Mouse (Mus musculus) spleen, postnatal 10 days (tissue): Measurements from ENCODE around the gene Fen1.

Experiments
- DNase-seq, 2 experiments: peaks; one replicate each; pipeline ENCODE4 v3.0.0; 2021 to 2022; ENCODE audit warnings: low spot score in 2 of 2

The Fen1 gene

GRCm38 (mm10) chr19:10203848-10204615 is at the start of gene Fen1, which contains the start of gene Tmem258:
Gene Fen1, minus strand, starts transcription at chr19:10204169.
Gene Tmem258, plus strand, starts transcription at chr19:10204014.
- peak; percentile 94 to 97 for DNase-seq

GRCm38 (mm10) chr19:10248128-10248527 is 44.2 kb upstream of the Fen1 start:
- DNase-seq, result no peak

GRCm38 (mm10) chr19:10247165-10247564 is 43.2 kb upstream of the Fen1 start:
- no peak for DNase-seq

GRCm38 (mm10) chr19:10244183-10244582 is 40.2 kb upstream of the Fen1 start:
- DNase-seq, result peak; percentile 29 to 72

- DNase-seq, result no peak
Measured at GRCm38 (mm10) chr19:10242916-10243315, 38.9 kb upstream of the Fen1 start.

- peak; percentile 73 to 83 for DNase-seq
Measured at GRCm38 (mm10) chr19:10240654-10241305, 36.8 kb upstream of the Fen1 start, which contains the start of gene Myrf. Gene Myrf, minus strand, starts transcription at chr19:10240748.

- no peak for DNase-seq
Measured at GRCm38 (mm10) chr19:10239975-10240653, 36.1 kb upstream of the Fen1 start.

- no peak for DNase-seq
Measured at GRCm38 (mm10) chr19:10239419-10239818, 35.5 kb upstream of the Fen1 start.

GRCm38 (mm10) chr19:10238477-10238876 is 34.5 kb upstream of the Fen1 start:
- DNase-seq, result no peak

GRCm38 (mm10) chr19:10235784-10236565 is 32.0 kb upstream of the Fen1 start:
- DNase-seq, result no peak

GRCm38 (mm10) chr19:10232327-10233017 is 28.5 kb upstream of the Fen1 start:
- no peak for DNase-seq

- no peak for DNase-seq
Measured at GRCm38 (mm10) chr19:10231871-10232270, 27.9 kb upstream of the Fen1 start.

GRCm38 (mm10) chr19:10231016-10231415 is 27.0 kb upstream of the Fen1 start:
- DNase-seq, result no peak

GRCm38 (mm10) chr19:10225767-10226166 is 21.8 kb upstream of the Fen1 start:
- DNase-seq, result no peak

- DNase-seq, result no peak
Measured at GRCm38 (mm10) chr19:10224637-10225453, 20.9 kb upstream of the Fen1 start.

GRCm38 (mm10) chr19:10223561-10223960 is 19.6 kb upstream of the Fen1 start:
- DNase-seq, result no peak

- no peak for DNase-seq
Measured at GRCm38 (mm10) chr19:10222656-10223055, 18.7 kb upstream of the Fen1 start.

- no peak for DNase-seq
Measured at GRCm38 (mm10) chr19:10221585-10221984, 17.6 kb upstream of the Fen1 start.

- no peak for DNase-seq
Measured at GRCm38 (mm10) chr19:10219593-10219992, 15.6 kb upstream of the Fen1 start.

- DNase-seq, result peak in 1 of 2 experiments; percentile 65
Measured at GRCm38 (mm10) chr19:10219108-10219507, 15.1 kb upstream of the Fen1 start.
